Mouse (Mus musculus) embryonic facial prominence, embryonic 11.5 days (tissue): ENCODE results near the gene Taok3. TPM values are rescaled to one million over a fixed set of nuclear protein-coding genes. Genes with fewer than 3 reads are reported as not detected.

Experiments
- ATAC-seq: fragments of 200-750 bp; cut with Nextera tagmentation; replicated peaks from 2 replicates; pipeline ENCODE4 v1.8.0; 2017; ENCODE audit warnings: low read depth; ENCODE audit not compliant: insufficient number of reproducible peaks, low FRiP score, low TSS enrichment
- DNase-seq: peaks from one replicate; pipeline ENCODE4 v3.0.0-alpha.2; 2015; ENCODE audit warnings: low spot score
- H3K27ac ChIP-seq: fragments of 300-500 bp; sonication (generic); replicated peaks from 2 replicates; pipeline ENCODE4 v1.5.1; 2014; ENCODE audit warnings: mild to moderate bottlenecking, low read depth, low read length, control low read depth
- H3K27me3 ChIP-seq: fragments of 300-500 bp; sonication (generic); 2 replicates; pipeline ENCODE4 v1.6.1; 2014; ENCODE audit warnings: mild to moderate bottlenecking, low read length, moderate library complexity, mixed read lengths; ENCODE audit not compliant: control insufficient read depth, insufficient read depth
- H3K36me3 ChIP-seq: fragments of 300-500 bp; sonication (generic); replicated peaks from 2 replicates; pipeline ENCODE4 v1.6.1; 2014; ENCODE audit warnings: low read depth, mild to moderate bottlenecking, low read length, moderate library complexity, mixed read lengths; ENCODE audit not compliant: control insufficient read depth, insufficient read depth
- H3K4me1 ChIP-seq: fragments of 300-500 bp; sonication (generic); 2 replicates; pipeline ENCODE4 v1.6.1; 2014; ENCODE audit warnings: low read length, mixed read lengths; ENCODE audit not compliant: control insufficient read depth, insufficient read depth
- H3K4me2 ChIP-seq: fragments of 300-500 bp; sonication (generic); 2 replicates; pipeline ENCODE4 v1.6.1; 2014; ENCODE audit warnings: low read depth, mild to moderate bottlenecking, control low read depth, low read length, moderate library complexity
- H3K4me3 ChIP-seq: fragments of 300-500 bp; sonication (generic); 2 replicates; pipeline ENCODE4 v1.5.1; 2014; ENCODE audit warnings: low read depth, low read length, control low read depth
- H3K9ac ChIP-seq: fragments of 300-500 bp; sonication (generic); replicated peaks from 2 replicates; pipeline ENCODE4 v1.6.1; 2014; ENCODE audit warnings: mild to moderate bottlenecking, control low read depth, low read length
- H3K9me3 ChIP-seq: fragments of 300-500 bp; sonication (generic); replicated peaks from 2 replicates; pipeline ENCODE4 v1.6.1; 2016; ENCODE audit warnings: mild to moderate bottlenecking, low read length, inconsistent platforms, mixed read lengths; ENCODE audit not compliant: control insufficient read depth
- WGBS: fragments of 180-500 bp; shearing (Covaris S2); extraction: QIAGEN DNeasy Blood & Tissue Kit; methylation state at CpG from one replicate; pipeline ENCODE4 v1.1.7; 2014; 5-methylcytosine and 5-hydroxymethylcytosine counted together
- polyA plus RNA-seq: library from polyadenylated mRNA; unstranded; fragments of >200 nt; fragmentation: Nextera tagmentation; extraction: Ambion mirVana; gene quantifications from 2 replicates; pipeline ENCODE4 v1.2.1, GENCODE M21; 2014

The Taok3 gene
- polyA plus RNA-seq, 1 experiment from 2014 or later = 12.0 TPM

GRCm38 (mm10) chr5:117318741-117319629, 199.1 kb downstream of the Taok3 start, which contains the start of gene Vsig10:
Gene Vsig10 (plus strand): TSS chr5:117319083.
- Histone ChIP-seq H3K36me3 (no peaks in the 10 kb centered on the region), H3K27me3 (peaks cover 3% of the 10 kb centered on the region; the same call in 1 of the 2 replicates), H3K4me1 (no peaks in the 10 kb centered on the region), H3K4me2 (peak within 1 kb of the TSS; percentile 90), H3K9me3 (no peaks in the 10 kb centered on the region), H3K9ac (peak within 1 kb of the TSS; percentile 69), H3K4me3 (peak within 1 kb of the TSS; percentile 70), H3K27ac (peak within 1 kb of the TSS; percentile 28; the same call in 1 of the 2 replicates)
- DNase-seq (peak; percentile 69), ATAC-seq (peak; percentile 86)
- WGBS = under 1% methylated on average over 74 of the region's 81 CpGs

DNA sequence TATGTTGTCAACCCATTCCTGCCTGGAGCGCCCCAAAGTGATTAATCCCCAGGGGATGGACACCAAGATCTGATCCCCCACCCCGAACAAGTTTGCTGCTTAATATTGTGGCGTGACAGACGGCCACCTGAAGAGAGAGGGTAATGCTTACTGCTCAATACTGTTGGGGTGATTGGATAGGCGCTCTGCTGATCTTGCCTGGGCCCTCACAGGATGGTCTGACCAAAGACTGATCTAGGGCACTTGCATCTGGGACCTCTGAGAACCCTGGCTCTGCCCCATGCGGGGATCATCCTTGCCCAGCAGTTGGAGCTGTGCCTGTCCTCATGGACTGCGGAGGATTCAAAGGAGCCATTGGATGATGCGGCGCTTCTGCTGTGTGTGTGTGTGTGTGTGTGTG, 203.8 kb downstream of the Taok3 start:
- DNase-seq (no peak), ATAC-seq (no peak)
- no peak overlapping the region for H3K9ac ChIP-seq
- no peaks in the 10 kb centered on the region for H3K4me1 ChIP-seq
- no peaks in the 10 kb centered on the region for H3K36me3 ChIP-seq
- no peaks in the 10 kb centered on the region; the same call in 1 of the 2 replicates for H3K27me3 ChIP-seq
- WGBS = 85% methylated on average over 9 of the region's 9 CpGs
- no peak overlapping the region for H3K27ac ChIP-seq
- H3K9me3 ChIP-seq = no peaks in the 10 kb centered on the region
- no peak overlapping the region for H3K4me2 ChIP-seq
- no peak overlapping the region for H3K4me3 ChIP-seq

Other genes starting within 250 kb of the Taok3 start
- 52.2 and 56.2 TPM in 2 replicates for gene Suds3, start 4.0 kb upstream of the Taok3 start, polyA plus RNA-seq
- gene Pebp1, start 167.5 kb downstream of the Taok3 start, polyA plus RNA-seq = 861 and 931 TPM in 2 replicates
- gene Vsig10, start 199.0 kb downstream of the Taok3 start, polyA plus RNA-seq = 0.84 and 3.2 TPM in 2 replicates
- 53.6 and 54.1 TPM in 2 replicates for gene Wsb2, start 237.2 kb downstream of the Taok3 start, polyA plus RNA-seq